Mouse (Mus musculus): ENCODE results near the gene Itm2b.

DNA sequence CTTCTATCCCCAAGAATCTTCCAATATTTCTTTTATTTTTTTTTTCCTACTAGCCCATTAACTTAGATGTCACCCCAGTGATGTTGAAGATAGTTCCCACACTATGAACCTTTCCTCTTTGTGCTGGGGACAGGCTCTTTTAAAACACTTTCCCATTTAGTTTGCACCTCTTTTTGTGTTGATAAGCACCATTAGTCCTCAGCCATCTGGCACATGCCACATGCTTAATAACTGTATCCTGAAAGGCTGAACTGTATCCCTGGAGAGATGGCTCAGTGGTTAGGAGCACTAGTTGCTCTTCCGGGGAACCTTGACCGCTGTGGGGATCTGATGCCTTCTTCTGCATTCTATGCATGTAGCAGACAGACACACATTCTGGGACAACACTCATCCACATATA lies 37.5 kb upstream of the Itm2b start:
- TF ChIP-seq EP300 (IDR thresholded peaks at IDR 0.05; ENCODE audit: insufficient read depth, low read depth, low read length) (no peak), POLR2A (IDR thresholded peaks at IDR 0.05; ENCODE audit: insufficient read depth, low read length) (no peak)

Data from ES-Bruce4 (cell line).